Mouse (Mus musculus): Measurements from ENCODE around the gene Pacs1. TPM values are rescaled to one million over a fixed set of nuclear protein-coding genes. Genes with fewer than 3 reads are reported as not detected.
A peak's percentile ranks its signal among the peaks of the same experiment; 100 is the strongest.

Pacs1 gene
- polyA plus RNA-seq, 1 experiment from 2014 or later = 20.9 TPM

- Histone ChIP-seq H3K36me3 (ENCODE audit: control insufficient read depth, insufficient read depth, low read length) (no peaks in the 10 kb centered on the region), H3K27me3 (ENCODE audit: control insufficient read depth, insufficient read depth, low read length) (no peaks in the 10 kb centered on the region; the same call in 1 of the 2 replicates), H3K4me2 (ENCODE audit: low read length) (no peak overlapping the region), H3K9ac (ENCODE audit: low read length) (no peak overlapping the region), H3K27ac (replicated peaks in 1 of 2; ENCODE audit: control insufficient read depth in 1 of 2, insufficient read depth in 1 of 2, low read depth in 2 of 2, low read length in 2 of 2) (no peak overlapping the region; a peak in 1 of 4 replicates), H3K4me1 (ENCODE audit: control insufficient read depth in 2 of 2, insufficient read depth in 2 of 2, low read length in 2 of 2) (peaks cover 3 to 10% of the 10 kb centered on the region in 2 experiments; a peak in 3 of 4 replicates), H3K9me3 (ENCODE audit: control insufficient read depth, low read length) (no peaks in the 10 kb centered on the region), H3K4me3 (ENCODE audit: control insufficient read depth in 1 of 2, insufficient read depth in 1 of 2, low read depth in 1 of 2, low read length in 2 of 2) (no peak overlapping the region)
- 31% methylated on average over 10 of the region's 10 CpGs for WGBS
- ATAC-seq (ENCODE audit: insufficient number of reproducible peaks, insufficient read depth, low FRiP score, low read depth) = no peak
Measured at GRCm38 (mm10) chr19:5122492-5122891, 150.4 kb downstream of the Pacs1 start.

GRCm38 (mm10) chr19:5118384-5118698 lies 154.6 kb downstream of the Pacs1 start, which contains the start of gene Klc2:
Gene Klc2, minus strand, starts transcription at chr19:5118560.
- H3K4me2 ChIP-seq (ENCODE audit: low read length) = peak within 1 kb of the TSS; percentile 86
- H3K36me3 ChIP-seq (ENCODE audit: control insufficient read depth, insufficient read depth, low read length) = peaks cover 13% of the 10 kb centered on the region
- no peaks in the 10 kb centered on the region for H3K27me3 ChIP-seq (ENCODE audit: control insufficient read depth, insufficient read depth, low read length)
- ATAC-seq (ENCODE audit: insufficient number of reproducible peaks, insufficient read depth, low FRiP score, low read depth) = peak; percentile 90
- H3K4me1 ChIP-seq (ENCODE audit: control insufficient read depth in 2 of 2, insufficient read depth in 2 of 2, low read length in 2 of 2) = peaks cover 6 to 16% of the 10 kb centered on the region in 2 experiments; a peak in 3 of 4 replicates
- H3K4me3 ChIP-seq (ENCODE audit: control insufficient read depth in 1 of 2, insufficient read depth in 1 of 2, low read depth in 1 of 2, low read length in 2 of 2) = peak within 1 kb of the TSS; percentile 79 to 92
- H3K9ac ChIP-seq (ENCODE audit: low read length) = peak within 1 kb of the TSS; percentile 81
- WGBS = under 1% methylated on average over 18 of the region's 18 CpGs
- H3K9me3 ChIP-seq (ENCODE audit: control insufficient read depth, low read length) = no peaks in the 10 kb centered on the region
- peak within 1 kb of the TSS; percentile 69 to 84 for H3K27ac ChIP-seq (replicated peaks in 1 of 2; ENCODE audit: control insufficient read depth in 1 of 2, insufficient read depth in 1 of 2, low read depth in 2 of 2, low read length in 2 of 2)

- Histone ChIP-seq H3K36me3 (ENCODE audit: control insufficient read depth, insufficient read depth, low read length) (peaks cover 18% of the 10 kb centered on the region), H3K4me2 (ENCODE audit: low read length) (peak overlapping the region; percentile 86), H3K27ac (replicated peaks in 1 of 2; ENCODE audit: control insufficient read depth in 1 of 2, insufficient read depth in 1 of 2, low read depth in 2 of 2, low read length in 2 of 2) (peak overlapping the region; percentile 69 to 84), H3K4me3 (ENCODE audit: control insufficient read depth in 1 of 2, insufficient read depth in 1 of 2, low read depth in 1 of 2, low read length in 2 of 2) (peak overlapping the region; percentile 79 to 92), H3K4me1 (ENCODE audit: control insufficient read depth in 2 of 2, insufficient read depth in 2 of 2, low read length in 2 of 2) (peaks cover 6 to 16% of the 10 kb centered on the region in 2 experiments; a peak in 3 of 4 replicates), H3K9ac (ENCODE audit: low read length) (peak overlapping the region; percentile 81), H3K9me3 (ENCODE audit: control insufficient read depth, low read length) (no peaks in the 10 kb centered on the region), H3K27me3 (ENCODE audit: control insufficient read depth, insufficient read depth, low read length) (no peaks in the 10 kb centered on the region)
- WGBS = under 1% methylated on average over 75 of the region's 83 CpGs
- ATAC-seq (ENCODE audit: insufficient number of reproducible peaks, insufficient read depth, low FRiP score, low read depth) = peak; percentile 77
Measured at GRCm38 (mm10) chr19:5117494-5118383, 155.2 kb downstream of the Pacs1 start.

GRCm38 (mm10) chr19:5113783-5114182 lies 159.1 kb downstream of the Pacs1 start:
- Histone ChIP-seq H3K4me2 (ENCODE audit: low read length) (no peak overlapping the region), H3K9me3 (ENCODE audit: control insufficient read depth, low read length) (no peaks in the 10 kb centered on the region), H3K27ac (replicated peaks in 1 of 2; ENCODE audit: control insufficient read depth in 1 of 2, insufficient read depth in 1 of 2, low read depth in 2 of 2, low read length in 2 of 2) (no peak overlapping the region), H3K27me3 (ENCODE audit: control insufficient read depth, insufficient read depth, low read length) (no peaks in the 10 kb centered on the region), H3K4me1 (ENCODE audit: control insufficient read depth in 2 of 2, insufficient read depth in 2 of 2, low read length in 2 of 2) (peaks cover 6 to 9% of the 10 kb centered on the region in 2 experiments; a peak in 3 of 4 replicates), H3K4me3 (ENCODE audit: control insufficient read depth in 1 of 2, insufficient read depth in 1 of 2, low read depth in 1 of 2, low read length in 2 of 2) (no peak overlapping the region), H3K9ac (ENCODE audit: low read length) (no peak overlapping the region), H3K36me3 (ENCODE audit: control insufficient read depth, insufficient read depth, low read length) (peaks cover 58% of the 10 kb centered on the region)
- WGBS = 90% methylated on average over 7 of the region's 7 CpGs
- ATAC-seq (ENCODE audit: insufficient number of reproducible peaks, insufficient read depth, low FRiP score, low read depth) = no peak

GRCm38 (mm10) chr19:5109659-5110453 lies 163.1 kb downstream of the Pacs1 start:
- WGBS = 79% methylated on average over 19 of the region's 19 CpGs
- H3K4me3 ChIP-seq (ENCODE audit: control insufficient read depth in 1 of 2, insufficient read depth in 1 of 2, low read depth in 1 of 2, low read length in 2 of 2) = no peak overlapping the region
- no peak overlapping the region for H3K9ac ChIP-seq (ENCODE audit: low read length)
- no peaks in the 10 kb centered on the region for H3K27me3 ChIP-seq (ENCODE audit: control insufficient read depth, insufficient read depth, low read length)
- ATAC-seq (ENCODE audit: insufficient number of reproducible peaks, insufficient read depth, low FRiP score, low read depth) = no peak
- no peak overlapping the region for H3K4me2 ChIP-seq (ENCODE audit: low read length)
- no peaks in the 10 kb centered on the region for H3K9me3 ChIP-seq (ENCODE audit: control insufficient read depth, low read length)
- peaks cover 66% of the 10 kb centered on the region for H3K36me3 ChIP-seq (ENCODE audit: control insufficient read depth, insufficient read depth, low read length)
- peaks cover 8 to 16% of the 10 kb centered on the region in 2 experiments for H3K4me1 ChIP-seq (ENCODE audit: control insufficient read depth in 2 of 2, insufficient read depth in 2 of 2, low read length in 2 of 2)
- no peak overlapping the region for H3K27ac ChIP-seq (replicated peaks in 1 of 2; ENCODE audit: control insufficient read depth in 1 of 2, insufficient read depth in 1 of 2, low read depth in 2 of 2, low read length in 2 of 2)

GRCm38 (mm10) chr19:5108702-5109101 lies 164.2 kb downstream of the Pacs1 start:
- Histone ChIP-seq H3K9ac (ENCODE audit: low read length) (no peak overlapping the region), H3K36me3 (ENCODE audit: control insufficient read depth, insufficient read depth, low read length) (peaks cover 68% of the 10 kb centered on the region), H3K9me3 (ENCODE audit: control insufficient read depth, low read length) (no peaks in the 10 kb centered on the region), H3K27ac (replicated peaks in 1 of 2; ENCODE audit: control insufficient read depth in 1 of 2, insufficient read depth in 1 of 2, low read depth in 2 of 2, low read length in 2 of 2) (no peak overlapping the region), H3K4me3 (ENCODE audit: control insufficient read depth in 1 of 2, insufficient read depth in 1 of 2, low read depth in 1 of 2, low read length in 2 of 2) (no peak overlapping the region), H3K27me3 (ENCODE audit: control insufficient read depth, insufficient read depth, low read length) (no peaks in the 10 kb centered on the region), H3K4me2 (ENCODE audit: low read length) (no peak overlapping the region), H3K4me1 (ENCODE audit: control insufficient read depth in 2 of 2, insufficient read depth in 2 of 2, low read length in 2 of 2) (peaks cover 8 to 17% of the 10 kb centered on the region in 2 experiments)
- no peak for ATAC-seq (ENCODE audit: insufficient number of reproducible peaks, insufficient read depth, low FRiP score, low read depth)
- WGBS = 27% methylated on average over 4 of the region's 4 CpGs

- Histone ChIP-seq H3K36me3 (ENCODE audit: control insufficient read depth, insufficient read depth, low read length) (peaks cover 68% of the 10 kb centered on the region), H3K27me3 (ENCODE audit: control insufficient read depth, insufficient read depth, low read length) (no peaks in the 10 kb centered on the region), H3K27ac (replicated peaks in 1 of 2; ENCODE audit: control insufficient read depth in 1 of 2, insufficient read depth in 1 of 2, low read depth in 2 of 2, low read length in 2 of 2) (no peak overlapping the region), H3K4me2 (ENCODE audit: low read length) (no peak overlapping the region), H3K9ac (ENCODE audit: low read length) (no peak overlapping the region), H3K9me3 (ENCODE audit: control insufficient read depth, low read length) (no peaks in the 10 kb centered on the region), H3K4me1 (ENCODE audit: control insufficient read depth in 2 of 2, insufficient read depth in 2 of 2, low read length in 2 of 2) (peaks cover 8 to 17% of the 10 kb centered on the region in 2 experiments), H3K4me3 (ENCODE audit: control insufficient read depth in 1 of 2, insufficient read depth in 1 of 2, low read depth in 1 of 2, low read length in 2 of 2) (no peak overlapping the region)
- WGBS = 27% methylated on average over 5 of the region's 5 CpGs
- ATAC-seq (ENCODE audit: insufficient number of reproducible peaks, insufficient read depth, low FRiP score, low read depth) = no peak; the same call in 1 of the 2 replicates
Measured at GRCm38 (mm10) chr19:5108271-5108575, 164.7 kb downstream of the Pacs1 start.

Data from heart, embryonic 14.5 days (tissue).